Mouse (Mus musculus): ENCODE measurements around the gene Elk3. TPM values are rescaled to one million over a fixed set of nuclear protein-coding genes. Genes with fewer than 3 reads are reported as not detected.

Gene Elk3
- polyA plus RNA-seq, 1 experiment, result 76.0 TPM

DNA sequence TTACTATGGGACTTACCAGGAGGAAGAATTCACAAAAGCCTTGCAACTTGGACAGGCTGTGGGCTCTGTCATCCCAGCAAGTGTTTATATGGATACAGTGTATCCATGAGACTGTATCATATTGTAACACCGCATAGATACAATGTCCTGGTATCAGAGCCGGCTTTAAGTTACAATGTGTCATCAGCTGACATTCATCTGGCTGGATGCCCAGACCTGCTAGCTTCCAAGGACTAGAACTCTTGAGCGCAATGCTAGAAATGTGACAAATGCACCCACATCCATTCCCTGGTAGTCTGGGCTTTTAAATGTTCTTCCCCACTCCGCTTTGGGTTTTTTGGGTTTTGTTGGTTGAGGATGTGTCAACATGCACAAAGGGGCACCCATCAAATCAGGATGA, 22.6 kb downstream of the Elk3 start:
- Histone ChIP-seq H3K4me3 (replicated peaks; ENCODE audit: extremely low read depth, low read depth, low read length) (no peak overlapping the region), H3K4me1 (ENCODE audit: control insufficient read depth, insufficient read depth, low read length) (peaks cover 27% of the 10 kb centered on the region)
- no peak for DNase-seq
- no peak for TF ChIP-seq POLR2A (IDR thresholded peaks at IDR 0.05; ENCODE audit: borderline replicate concordance, extremely low read depth, low read depth, low read length)
- no peak for TF ChIP-seq CTCF (IDR thresholded peaks at IDR 0.05; ENCODE audit: insufficient read depth, low read length)
- WGBS, result 36% methylated on average over 4 of the region's 4 CpGs

DNA sequence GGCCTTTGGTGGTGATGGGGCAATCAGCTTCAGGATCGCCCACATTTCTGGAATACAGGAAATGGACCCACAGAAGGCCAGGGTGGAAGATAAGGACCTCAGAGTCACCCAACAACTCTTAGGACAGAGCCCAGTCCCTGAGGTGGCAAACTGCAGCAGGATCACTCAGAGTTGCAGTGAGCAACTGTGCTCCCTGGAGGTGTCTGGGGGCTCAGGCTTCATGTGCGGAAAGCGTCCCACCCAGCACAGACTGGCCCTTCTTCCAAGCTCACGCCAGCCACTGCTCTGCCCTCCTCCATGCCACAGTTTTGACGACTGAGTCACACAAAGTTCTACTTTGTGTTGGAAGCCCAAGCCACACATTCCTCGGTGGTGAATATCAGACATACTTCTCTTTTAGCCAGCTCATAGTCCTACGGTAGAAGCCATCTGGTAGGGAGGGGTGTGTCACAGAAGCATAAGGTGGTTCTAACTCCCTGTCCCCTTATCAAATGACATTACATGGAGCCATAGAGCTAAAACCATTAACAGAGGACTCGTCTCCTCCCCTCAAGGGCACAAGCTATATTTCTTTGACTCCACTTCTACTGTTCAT, 23.3 kb downstream of the Elk3 start:
- no peak for DNase-seq
- TF ChIP-seq POLR2A (IDR thresholded peaks at IDR 0.05; ENCODE audit: borderline replicate concordance, extremely low read depth, low read depth, low read length) (no peak), CTCF (IDR thresholded peaks at IDR 0.05; ENCODE audit: insufficient read depth, low read length) (no peak)
- 74% methylated on average over 8 of the region's 8 CpGs for WGBS

DNA sequence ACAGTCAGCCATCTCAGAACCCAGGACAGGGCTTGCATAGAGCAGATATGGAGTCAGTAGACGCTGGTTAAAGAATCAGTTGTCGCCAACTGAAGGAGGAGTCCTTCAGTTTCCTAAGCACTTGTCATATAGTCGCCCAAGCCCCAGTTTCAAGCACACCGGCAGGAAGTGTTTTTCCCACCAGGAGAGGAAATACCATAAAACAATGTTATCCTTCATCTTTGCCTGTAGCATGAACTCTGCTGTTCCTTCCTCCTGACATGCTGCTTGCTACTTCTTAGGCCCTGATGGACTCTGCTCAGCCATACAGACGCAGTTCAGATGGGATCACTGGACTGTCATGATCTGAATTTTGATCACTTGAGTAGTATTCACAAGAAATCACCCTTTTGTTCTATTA, 25.4 kb downstream of the Elk3 start:
- WGBS, result 47% methylated on average over 5 of the region's 5 CpGs
- DNase-seq, result no peak

More for the DNA sequence above, 23.3 kb downstream of the Elk3 start:
- Histone ChIP-seq H3K4me1 (ENCODE audit: control insufficient read depth, insufficient read depth, low read length) (peaks cover 26% of the 10 kb centered on the region), H3K4me3 (replicated peaks; ENCODE audit: extremely low read depth, low read depth, low read length) (no peak overlapping the region)

DNA sequence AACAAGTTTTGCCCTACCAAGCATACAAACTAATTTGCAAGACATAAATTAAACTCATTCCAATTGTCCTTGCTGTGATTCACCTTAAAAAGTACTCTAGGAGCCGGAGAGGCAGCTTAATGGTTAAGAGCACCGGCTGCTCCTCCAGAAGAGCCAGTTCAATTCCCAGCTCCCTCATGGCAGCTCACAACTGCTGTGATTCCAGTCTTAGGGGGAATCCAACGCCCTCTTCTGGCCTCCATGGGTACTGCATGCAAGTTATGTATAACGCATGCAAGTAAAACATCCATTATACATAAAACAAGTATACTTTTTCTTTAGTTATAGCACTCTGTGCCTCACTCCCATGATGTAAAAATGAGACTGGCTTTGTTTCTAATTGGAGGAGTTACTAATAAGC, 27.7 kb downstream of the Elk3 start:
- H3K4me1 ChIP-seq (ENCODE audit: control insufficient read depth, insufficient read depth, low read length), result peaks cover 21% of the 10 kb centered on the region
- no peak for DNase-seq
- no peak overlapping the region for H3K4me3 ChIP-seq (replicated peaks; ENCODE audit: extremely low read depth, low read depth, low read length)
- 73% methylated on average over 4 of the region's 4 CpGs for WGBS
- TF ChIP-seq POLR2A (IDR thresholded peaks at IDR 0.05; ENCODE audit: borderline replicate concordance, extremely low read depth, low read depth, low read length), result no peak
- TF ChIP-seq CTCF (IDR thresholded peaks at IDR 0.05; ENCODE audit: insufficient read depth, low read length), result peak; percentile 37; the same call in 1 of the 2 replicates

More for the DNA sequence above, 25.4 kb downstream of the Elk3 start:
- Histone ChIP-seq H3K4me1 (ENCODE audit: control insufficient read depth, insufficient read depth, low read length) (peaks cover 25% of the 10 kb centered on the region), H3K4me3 (replicated peaks; ENCODE audit: extremely low read depth, low read depth, low read length) (no peak overlapping the region)
- TF ChIP-seq CTCF (IDR thresholded peaks at IDR 0.05; ENCODE audit: insufficient read depth, low read length) (no peak), POLR2A (IDR thresholded peaks at IDR 0.05; ENCODE audit: borderline replicate concordance, extremely low read depth, low read depth, low read length) (no peak)

DNA sequence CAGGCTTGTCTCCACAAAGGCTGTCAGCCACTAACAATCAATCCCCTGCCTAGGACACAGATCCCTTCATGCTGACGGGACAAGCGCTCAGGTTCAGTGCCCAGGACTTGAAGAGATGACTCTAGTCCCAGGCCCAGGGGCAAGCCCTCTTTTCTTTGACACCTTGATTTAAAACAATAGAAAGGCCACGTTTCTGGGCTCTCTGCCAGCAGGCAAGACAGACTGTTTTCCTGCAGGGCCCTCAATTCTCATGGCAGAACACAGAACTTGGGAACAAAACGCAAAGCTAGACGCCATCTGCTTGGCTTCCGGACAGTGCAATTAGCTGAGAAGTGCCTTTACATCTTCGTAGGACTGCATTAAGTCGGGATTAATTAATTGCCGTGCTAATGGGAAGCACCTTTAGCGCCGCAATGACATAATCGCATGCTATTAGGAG, 28.4 kb downstream of the Elk3 start:
- DNase-seq, result no peak
- no peak for TF ChIP-seq CTCF (IDR thresholded peaks at IDR 0.05; ENCODE audit: insufficient read depth, low read length)
- peaks cover 16% of the 10 kb centered on the region for H3K4me1 ChIP-seq (ENCODE audit: control insufficient read depth, insufficient read depth, low read length)
- WGBS, result 44% methylated on average over 12 of the region's 12 CpGs
- no peak overlapping the region for H3K4me3 ChIP-seq (replicated peaks; ENCODE audit: extremely low read depth, low read depth, low read length)

DNA sequence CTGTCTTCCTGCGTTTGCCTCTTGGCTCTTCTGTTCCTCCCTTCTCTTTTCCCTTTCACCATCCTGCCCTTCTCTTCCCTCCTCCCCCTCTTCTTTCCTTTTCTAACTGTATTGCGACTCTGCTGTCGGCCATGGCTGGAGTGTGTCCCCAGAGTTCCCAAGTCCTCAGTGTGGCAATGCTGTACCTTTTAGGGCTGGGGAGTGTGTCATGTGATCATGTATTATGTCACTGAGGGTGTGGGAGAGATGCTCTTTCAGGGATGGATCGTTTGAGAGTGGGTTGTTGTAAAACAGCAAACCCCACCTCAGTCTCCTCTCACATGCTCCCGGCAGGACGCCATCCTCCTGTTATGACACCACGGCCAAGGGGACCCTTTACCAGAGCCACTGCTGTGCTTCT, 29.8 kb downstream of the Elk3 start:
- no peak overlapping the region for H3K4me3 ChIP-seq (replicated peaks; ENCODE audit: extremely low read depth, low read depth, low read length)
- DNase-seq, result no peak
- peaks cover 19% of the 10 kb centered on the region for H3K4me1 ChIP-seq (ENCODE audit: control insufficient read depth, insufficient read depth, low read length)
- TF ChIP-seq CTCF (IDR thresholded peaks at IDR 0.05; ENCODE audit: insufficient read depth, low read length) (no peak), POLR2A (IDR thresholded peaks at IDR 0.05; ENCODE audit: borderline replicate concordance, extremely low read depth, low read depth, low read length) (no peak)
- 66% methylated on average over 7 of the region's 7 CpGs for WGBS

DNA sequence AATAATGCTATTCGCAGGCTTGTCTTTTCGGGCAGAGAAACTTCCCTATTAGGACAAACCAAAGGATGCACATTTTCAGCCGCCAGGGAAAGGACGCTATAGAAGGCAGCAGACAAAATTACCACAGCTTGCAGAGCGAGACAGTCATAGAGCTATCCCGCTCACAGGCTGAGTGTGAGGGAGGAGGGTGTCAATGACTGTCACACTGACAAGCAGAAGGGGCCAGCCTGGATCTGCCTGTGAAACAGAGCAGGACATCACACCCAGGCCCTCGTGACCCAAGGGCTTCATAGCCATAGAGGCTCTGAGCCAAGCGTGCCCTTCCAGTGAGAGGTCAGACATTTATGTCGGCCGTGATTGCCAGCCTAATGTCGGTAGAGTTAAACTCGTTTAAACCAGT, 30.3 kb downstream of the Elk3 start:
- DNase-seq, result no peak
- 73% methylated on average over 12 of the region's 12 CpGs for WGBS

DNA sequence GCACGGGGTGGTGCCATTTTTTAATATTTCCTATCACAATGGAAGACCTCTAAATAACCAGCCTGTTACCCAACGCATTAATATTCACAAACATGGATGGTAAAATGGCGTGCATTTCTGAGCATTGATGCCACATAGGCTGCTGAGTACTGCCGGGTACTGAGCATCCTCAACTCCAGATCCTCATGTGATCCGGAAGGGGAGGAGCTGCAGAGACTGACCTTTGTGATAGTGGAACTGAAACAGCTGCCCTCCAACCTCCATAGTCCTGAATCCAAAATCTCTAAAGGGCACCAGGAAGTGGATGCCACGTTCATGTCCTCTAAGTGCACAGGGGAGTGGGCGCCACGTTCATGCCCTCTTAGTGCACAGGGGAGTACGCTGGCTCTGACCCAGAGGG, 31.9 kb downstream of the Elk3 start:
- no peak for TF ChIP-seq POLR2A (IDR thresholded peaks at IDR 0.05; ENCODE audit: borderline replicate concordance, extremely low read depth, low read depth, low read length)
- TF ChIP-seq CTCF (IDR thresholded peaks at IDR 0.05; ENCODE audit: insufficient read depth, low read length), result no peak
- DNase-seq, result no peak
- 71% methylated on average over 9 of the region's 9 CpGs for WGBS
- no peak overlapping the region for H3K4me3 ChIP-seq (replicated peaks; ENCODE audit: extremely low read depth, low read depth, low read length)
- H3K4me1 ChIP-seq (ENCODE audit: control insufficient read depth, insufficient read depth, low read length), result peaks cover 23% of the 10 kb centered on the region

More for the DNA sequence above, 30.3 kb downstream of the Elk3 start:
- Histone ChIP-seq H3K4me1 (ENCODE audit: control insufficient read depth, insufficient read depth, low read length) (peaks cover 22% of the 10 kb centered on the region), H3K4me3 (replicated peaks; ENCODE audit: extremely low read depth, low read depth, low read length) (no peak overlapping the region)
- no peak for TF ChIP-seq CTCF (IDR thresholded peaks at IDR 0.05; ENCODE audit: insufficient read depth, low read length)
- no peak for TF ChIP-seq POLR2A (IDR thresholded peaks at IDR 0.05; ENCODE audit: borderline replicate concordance, extremely low read depth, low read depth, low read length)

DNA sequence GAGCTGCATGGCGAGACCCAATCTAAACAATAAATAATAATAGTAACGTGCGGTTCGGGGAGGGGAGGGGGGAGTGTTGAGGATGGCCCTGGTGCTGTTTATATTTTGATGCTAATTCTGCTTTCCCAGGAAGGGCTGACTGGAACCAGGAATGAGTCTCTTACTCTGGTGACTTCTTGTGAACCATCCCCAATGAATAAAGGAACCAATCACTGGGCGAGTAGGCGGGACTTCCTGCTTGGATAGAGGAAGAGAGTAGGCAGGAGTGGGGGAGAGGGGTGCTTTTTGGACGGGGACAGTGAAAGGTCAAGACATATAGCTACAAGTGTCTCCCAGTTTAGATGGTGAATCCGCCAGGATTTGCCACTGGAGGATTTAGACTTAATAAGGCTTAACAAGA, 32.6 kb downstream of the Elk3 start:
- no peak for DNase-seq
- Histone ChIP-seq H3K4me3 (replicated peaks; ENCODE audit: extremely low read depth, low read depth, low read length) (no peak overlapping the region), H3K4me1 (ENCODE audit: control insufficient read depth, insufficient read depth, low read length) (peaks cover 23% of the 10 kb centered on the region)
- WGBS, result 64% methylated on average over 8 of the region's 8 CpGs
- TF ChIP-seq POLR2A (IDR thresholded peaks at IDR 0.05; ENCODE audit: borderline replicate concordance, extremely low read depth, low read depth, low read length) (no peak), CTCF (IDR thresholded peaks at IDR 0.05; ENCODE audit: insufficient read depth, low read length) (no peak)

DNA sequence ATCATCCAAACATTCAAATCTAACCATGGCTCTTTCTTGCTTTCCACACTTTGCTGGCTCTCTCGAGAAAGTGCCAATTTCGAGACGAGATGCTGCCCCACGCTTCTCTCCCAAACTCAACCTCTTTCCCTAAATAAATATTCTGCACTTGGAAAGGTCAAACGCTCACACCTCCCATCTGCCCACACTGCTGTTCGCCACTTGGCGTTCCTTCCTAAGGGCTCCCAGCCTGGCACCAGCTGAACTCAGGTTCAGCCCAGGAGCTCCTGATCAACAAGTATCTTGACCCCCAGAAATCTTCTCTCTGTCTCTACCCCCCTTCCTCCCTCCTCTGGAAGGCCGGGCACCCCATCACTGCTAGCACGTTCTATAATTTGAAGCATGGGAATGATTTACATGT, 34.1 kb downstream of the Elk3 start:
- peaks cover 23% of the 10 kb centered on the region for H3K4me1 ChIP-seq (ENCODE audit: control insufficient read depth, insufficient read depth, low read length)
- WGBS, result 37% methylated on average over 9 of the region's 9 CpGs
- no peak for TF ChIP-seq CTCF (IDR thresholded peaks at IDR 0.05; ENCODE audit: insufficient read depth, low read length)
- no peak for TF ChIP-seq POLR2A (IDR thresholded peaks at IDR 0.05; ENCODE audit: borderline replicate concordance, extremely low read depth, low read depth, low read length)
- H3K4me3 ChIP-seq (replicated peaks; ENCODE audit: extremely low read depth, low read depth, low read length), result no peak overlapping the region
- DNase-seq, result no peak
